Mouse (Mus musculus) naive thymus-derived CD4-positive, alpha-beta T cell, adult 2 months (primary cell): ENCODE measurements around the gene Farsa.
"Not testable (repeated sequence)": the region's sequence is repeated elsewhere in the genome, so short reads cannot be mapped to it uniquely, and the experiment has no call there.

Source experiments
- DNase-seq: peaks from one replicate; pipeline ENCODE4 v3.0.0-alpha.2; 2011; ENCODE audit warnings: low read depth

The Farsa gene

DNA sequence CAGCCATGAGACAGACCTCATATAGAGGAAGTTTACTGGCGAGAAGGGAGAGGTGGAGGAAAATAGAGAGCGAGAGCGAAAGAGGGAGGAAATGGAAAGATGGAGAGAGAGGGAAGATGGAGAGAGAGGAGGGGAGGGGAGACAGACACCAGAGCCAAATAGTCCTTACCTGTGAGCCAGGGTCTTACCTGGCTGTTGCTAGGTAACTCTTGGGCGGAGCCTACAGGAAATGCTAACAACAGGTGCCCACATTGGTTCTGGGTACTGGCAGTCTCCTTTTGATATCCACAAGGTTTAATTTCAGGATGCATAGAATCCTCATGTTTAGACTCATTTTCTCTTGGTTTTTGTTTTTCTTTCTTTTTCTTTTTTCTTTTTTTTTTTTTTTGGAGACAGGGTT lies 16.2 kb downstream of the Farsa start:
- DNase-seq, result peak; percentile 36

DNA sequence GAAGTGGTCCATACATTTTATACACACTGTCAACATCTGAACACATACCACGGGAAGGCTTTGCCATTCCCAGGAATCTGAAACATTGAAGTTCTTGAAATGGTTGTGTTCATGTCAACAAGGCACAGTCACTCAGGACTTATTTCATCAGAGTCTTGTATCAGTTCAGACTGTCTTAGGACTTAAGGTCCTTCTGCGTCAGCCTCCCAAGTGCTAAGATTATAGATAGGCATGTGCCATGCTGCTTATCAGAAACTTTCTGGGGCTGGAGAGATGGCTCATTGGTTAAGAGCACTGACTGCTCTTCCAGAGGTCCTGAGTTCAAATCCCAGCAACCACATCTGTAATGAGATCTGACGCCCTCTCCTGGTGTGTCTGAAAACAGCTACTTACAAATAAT lies 17.6 kb downstream of the Farsa start:
- no peak for DNase-seq

DNA sequence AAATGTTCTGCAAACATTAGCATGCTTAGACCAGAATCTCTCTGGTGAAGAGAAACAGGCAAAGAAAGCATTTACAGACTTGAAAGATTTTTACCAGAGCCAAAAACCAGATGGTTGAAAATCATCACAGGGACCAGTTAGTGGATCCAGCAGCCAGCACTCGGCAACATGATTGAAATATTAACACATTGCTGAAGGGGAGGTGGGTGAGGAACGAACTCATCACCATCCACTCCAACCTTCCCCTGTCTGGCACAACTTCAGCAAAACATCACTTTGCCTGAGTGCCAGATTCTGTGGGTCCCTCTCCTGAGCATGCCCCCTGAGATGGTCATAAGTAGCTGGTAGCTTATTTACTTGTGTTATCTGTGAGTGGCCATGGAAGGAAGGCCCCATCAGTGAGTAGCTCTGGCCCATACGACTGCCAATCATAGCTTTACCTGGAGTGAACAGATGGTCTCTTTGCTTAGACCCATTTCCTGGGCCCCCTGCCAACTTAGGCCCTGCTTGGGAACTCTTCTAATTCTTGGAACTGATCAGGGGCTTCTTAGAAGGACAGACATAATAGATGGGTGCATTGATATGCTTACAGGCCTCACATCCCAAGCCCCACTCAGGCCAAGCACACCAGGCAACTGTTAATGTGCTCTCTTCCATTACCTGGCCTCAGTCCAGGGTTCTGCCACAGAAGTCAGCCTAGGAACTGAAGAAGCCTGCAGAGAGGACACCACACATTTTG lies 20.7 kb downstream of the Farsa start:
- DNase-seq, result no peak

DNA sequence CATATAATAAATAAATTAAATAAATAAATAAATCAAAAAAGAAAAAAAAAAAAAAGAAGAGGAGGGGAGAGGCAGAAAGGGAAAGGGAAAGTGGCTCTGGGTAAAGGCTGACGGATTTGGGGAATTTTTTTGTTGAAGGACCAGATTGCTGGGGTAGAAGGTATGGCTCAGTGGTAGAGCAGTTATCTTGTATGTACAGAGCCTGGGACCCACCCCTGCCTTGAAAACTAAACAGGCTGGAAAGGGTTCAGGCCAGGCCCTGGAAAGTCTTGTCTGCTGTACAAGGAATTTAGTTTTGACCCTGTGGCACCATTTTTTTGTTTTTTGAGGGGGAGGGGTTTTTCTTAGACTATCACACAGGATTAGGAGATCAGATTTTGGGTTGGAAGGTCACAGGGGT lies 22.1 kb downstream of the Farsa start:
- DNase-seq, result no peak

DNA sequence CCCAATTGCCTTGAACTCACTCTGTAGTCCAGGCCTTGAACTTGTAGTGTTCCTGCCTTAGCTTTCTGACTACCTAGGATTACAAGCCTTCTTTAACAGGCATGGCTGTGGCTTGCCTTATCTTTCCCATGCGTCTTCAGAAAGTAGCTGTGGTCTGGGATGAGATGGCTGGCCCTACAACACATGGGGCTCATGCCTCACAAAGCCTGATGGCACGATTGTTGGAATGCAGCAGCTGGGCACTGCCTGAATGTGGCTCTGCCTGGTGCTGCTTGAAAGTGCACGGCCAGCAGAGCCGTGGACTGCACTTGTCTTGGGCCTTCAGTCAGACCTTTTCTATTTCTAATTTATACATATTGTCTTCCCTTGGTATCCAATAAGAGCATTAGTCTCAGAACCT lies 27.9 kb downstream of the Farsa start:
- DNase-seq, result no peak

DNA sequence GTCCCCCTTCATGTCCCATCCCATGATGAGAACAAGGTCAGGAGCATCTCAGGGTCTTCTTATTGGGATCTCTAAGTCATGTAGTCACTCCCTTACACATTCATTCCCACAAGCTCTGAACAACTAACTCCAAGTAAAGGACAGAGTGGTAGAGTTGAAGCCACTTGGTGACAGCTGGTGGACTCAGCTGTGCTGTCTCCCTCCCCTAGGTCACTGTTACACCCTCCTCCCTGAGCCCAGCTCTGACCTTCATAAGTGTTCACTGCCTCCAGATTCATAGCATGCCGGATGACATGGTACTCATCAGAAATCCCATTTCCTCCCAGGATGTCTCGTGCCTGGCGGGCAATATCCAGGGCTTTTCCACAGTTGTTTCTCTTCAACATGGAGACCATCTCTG lies 31.5 kb downstream of the Farsa start:
- no peak for DNase-seq

DNA sequence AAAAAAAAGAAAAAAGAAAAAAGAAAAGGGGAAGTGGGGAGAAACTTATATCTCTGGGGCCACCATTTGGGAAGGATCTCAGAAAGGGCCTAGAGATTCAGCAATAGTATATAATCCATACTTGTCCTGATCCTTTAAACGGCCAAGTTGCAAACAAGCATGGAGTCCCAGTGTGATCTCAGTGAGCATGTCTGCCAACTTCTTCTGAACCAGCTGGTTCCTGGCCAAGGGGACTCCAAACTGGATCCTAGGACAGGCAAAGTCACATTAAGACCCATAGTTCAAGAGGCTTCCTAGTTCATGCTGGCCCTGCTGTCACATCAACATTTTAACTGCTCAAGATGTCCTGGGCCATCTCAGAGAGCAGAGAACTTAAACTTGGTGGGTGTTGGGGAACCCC lies 32.4 kb downstream of the Farsa start:
- DNase-seq, result no peak

DNA sequence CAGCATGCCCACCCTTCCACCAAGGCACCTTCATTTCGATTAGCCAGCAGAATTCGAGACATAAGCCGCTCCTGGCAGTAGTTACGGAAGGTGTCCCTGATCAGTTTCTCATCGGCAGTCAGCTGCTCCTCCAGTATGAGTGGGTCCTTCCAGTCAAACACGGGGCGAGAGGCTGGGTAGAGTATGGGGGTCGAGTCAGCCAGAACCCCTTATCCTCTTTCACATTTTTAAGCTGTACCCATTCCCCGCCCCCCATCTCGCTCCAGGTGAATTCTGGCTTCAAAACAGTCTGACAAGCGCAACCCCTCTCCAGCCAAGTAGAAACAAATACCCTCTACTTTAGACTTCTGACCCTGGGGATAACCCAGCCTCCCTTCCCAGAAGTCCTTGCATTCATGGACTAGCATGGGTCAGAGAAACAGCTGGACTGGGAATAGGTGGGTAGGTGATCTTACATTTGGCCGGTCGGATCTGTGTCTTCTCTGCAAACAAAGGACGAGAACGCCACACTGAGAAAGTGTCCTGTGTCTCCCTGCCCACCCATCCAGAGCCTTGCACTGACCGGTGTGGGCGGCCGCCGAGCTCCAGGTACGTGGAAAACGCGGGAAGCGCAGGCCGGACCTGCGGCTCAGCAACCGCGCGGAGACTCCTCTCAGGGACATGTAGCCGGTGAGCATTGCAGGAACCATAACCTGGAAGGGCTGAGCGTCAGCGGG lies 36.4 kb downstream of the Farsa start:
- no peak for DNase-seq

DNA sequence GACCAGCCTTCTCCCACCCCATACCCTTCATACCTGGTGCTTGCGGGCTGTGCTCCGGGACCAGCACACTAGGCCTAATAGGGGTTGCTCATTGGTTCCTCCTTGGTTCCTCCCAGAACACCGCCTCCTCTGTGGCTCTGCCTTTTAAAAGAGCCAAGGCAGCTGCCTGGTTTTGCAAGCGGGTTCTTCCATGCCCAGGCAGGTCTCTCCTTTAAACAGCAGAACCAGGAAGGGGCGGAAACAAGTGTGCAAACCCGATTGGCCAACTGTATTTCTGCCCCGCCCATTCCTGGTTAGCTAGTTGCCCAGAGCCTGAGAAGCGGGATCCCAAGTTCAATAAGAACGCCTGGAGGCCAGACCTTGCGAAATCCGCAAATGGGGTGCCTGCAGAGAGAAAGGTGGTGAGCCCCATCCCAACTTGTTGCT lies 36.9 kb downstream of the Farsa start, which contains the start of gene Gcdh:
Gene Gcdh (minus strand): TSS at position 213 of the 426 bp plus-strand sequence.
- peak; percentile 92 for DNase-seq

DNA sequence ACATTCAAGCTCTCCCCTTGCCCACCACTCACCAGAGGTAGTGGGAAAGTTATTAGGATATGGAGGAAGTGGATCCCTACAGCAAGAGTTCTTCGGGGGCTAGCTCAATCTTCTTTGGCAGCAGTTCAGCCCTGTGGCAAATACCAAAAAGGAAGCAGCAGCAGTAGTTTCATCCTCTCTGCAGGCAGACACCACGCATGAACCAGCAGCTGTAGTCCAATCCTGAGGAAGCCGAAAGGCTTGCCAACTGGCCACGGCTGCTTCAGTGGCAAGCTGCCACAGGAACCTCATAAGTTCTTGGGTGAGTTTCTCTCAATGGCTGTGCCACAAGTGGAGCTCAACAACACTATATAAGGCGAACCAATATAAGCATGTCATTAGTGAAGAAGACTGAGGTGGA lies 39.2 kb downstream of the Farsa start:
- no peak for DNase-seq

DNA sequence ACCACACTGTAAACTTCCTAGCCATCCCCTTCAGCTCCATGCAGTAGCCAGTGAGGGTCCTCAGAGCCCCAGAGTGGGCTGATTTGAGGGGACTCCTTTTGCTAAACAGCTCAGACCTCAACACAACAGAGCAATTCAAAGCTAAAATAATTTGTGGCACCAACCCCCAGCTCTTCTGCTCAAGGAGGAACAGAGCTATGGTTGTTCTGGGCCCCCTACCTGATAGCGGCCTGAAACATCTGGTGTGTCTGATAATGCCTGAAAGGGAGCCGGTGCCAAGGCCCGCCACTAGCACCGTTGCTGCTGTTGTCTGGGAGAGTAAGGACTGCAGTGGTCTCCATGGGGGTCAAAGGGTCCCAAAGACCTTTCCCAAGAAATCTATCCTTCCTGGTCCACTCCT lies 44.3 kb downstream of the Farsa start:
- DNase-seq, result no peak

DNA sequence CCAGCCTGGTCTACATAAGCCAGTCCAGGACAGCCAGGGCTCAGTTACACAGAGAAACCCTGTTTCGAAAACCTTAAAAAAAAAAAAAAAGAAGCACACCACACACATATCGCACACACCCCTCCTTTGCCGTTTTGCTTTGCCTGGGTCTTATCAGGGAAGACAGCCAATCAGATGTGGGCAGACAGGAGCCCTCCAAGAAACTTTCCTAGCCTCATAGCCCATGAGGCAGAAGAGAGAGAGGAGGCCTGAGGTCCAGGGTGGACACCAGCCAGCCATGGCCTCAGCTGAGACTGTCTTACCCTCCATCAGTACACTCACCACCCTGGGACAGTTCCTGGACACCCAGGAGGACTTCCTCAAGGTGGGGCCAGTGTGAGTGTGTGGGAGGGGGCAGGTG lies 45.0 kb downstream of the Farsa start, which contains the start of gene Klf1:
Gene Klf1 (plus strand): TSS at position 177 of the 400 bp plus-strand sequence.
- DNase-seq, result no peak

DNA sequence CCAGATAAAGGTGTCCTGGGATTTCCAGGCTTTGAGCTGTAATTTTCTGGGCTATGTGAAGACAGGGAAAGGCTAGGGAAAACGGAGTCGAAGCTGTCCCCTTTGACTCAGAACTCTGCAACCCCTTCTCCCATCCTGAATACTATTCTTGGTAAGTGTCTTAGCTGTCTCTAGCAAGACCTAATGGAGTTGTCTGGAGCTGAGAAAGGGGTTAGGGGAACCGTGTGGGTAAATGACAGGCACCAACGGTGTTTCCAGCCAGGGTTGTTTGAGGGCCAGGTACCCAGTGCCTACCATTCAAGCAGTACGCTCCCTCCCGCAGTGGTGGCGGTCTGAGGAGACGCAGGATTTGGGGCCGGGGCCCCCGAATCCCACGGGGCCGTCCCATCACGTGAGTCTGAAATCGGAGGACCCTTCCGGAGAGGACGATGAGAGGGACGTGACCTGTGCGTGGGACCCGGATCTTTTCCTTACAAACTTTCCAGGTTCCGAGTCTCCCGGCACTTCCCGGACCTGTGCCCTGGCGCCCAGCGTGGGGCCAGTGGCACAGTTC lies 45.7 kb downstream of the Farsa start:
- DNase-seq, result no peak

DNA sequence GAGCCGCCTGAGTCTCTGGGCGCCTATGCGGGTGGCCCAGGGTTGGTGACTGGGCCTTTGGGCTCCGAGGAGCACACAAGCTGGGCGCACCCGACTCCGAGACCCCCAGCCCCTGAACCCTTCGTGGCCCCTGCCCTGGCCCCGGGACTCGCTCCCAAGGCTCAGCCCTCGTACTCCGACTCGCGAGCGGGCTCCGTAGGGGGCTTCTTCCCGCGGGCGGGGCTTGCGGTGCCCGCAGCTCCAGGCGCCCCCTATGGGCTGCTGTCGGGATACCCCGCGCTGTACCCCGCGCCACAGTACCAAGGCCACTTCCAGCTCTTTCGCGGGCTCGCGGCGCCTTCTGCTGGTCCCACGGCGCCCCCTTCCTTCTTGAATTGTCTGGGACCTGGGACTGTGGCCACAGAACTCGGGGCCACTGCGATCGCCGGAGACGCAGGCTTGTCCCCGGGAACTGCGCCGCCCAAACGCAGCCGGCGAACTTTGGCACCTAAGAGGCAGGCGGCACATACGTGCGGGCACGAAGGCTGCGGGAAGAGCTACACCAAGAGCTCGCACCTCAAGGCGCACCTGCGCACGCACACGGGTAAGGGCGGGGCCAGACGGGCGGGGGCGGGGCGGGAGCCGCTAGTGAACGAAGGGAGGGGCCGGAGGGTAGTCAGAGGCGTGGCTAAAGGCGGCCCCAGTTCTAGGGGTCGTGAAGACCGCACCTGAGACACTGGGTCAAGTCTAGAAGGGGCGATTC lies 46.3 kb downstream of the Farsa start:
- peak; percentile 93 for DNase-seq

DNA sequence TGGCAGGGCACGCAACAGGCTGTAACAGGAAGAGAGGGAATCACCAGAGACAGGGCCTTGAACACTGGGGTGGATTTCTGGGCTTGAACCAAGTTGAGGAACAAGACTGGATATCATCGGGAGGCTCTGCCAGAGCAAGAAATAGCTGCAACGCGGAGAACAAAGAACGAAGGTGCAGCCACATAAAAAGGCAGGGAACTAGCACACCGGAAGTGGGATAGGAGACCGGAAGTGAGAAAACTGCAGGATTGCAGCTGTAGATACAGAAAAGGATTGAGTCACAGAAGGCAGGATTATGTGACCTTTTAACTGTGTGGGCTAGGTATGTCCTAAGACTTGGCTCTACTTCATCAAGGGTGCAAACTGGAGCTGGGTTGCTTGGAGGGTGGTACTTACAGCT lies 47.6 kb downstream of the Farsa start:
- no peak for DNase-seq

DNA sequence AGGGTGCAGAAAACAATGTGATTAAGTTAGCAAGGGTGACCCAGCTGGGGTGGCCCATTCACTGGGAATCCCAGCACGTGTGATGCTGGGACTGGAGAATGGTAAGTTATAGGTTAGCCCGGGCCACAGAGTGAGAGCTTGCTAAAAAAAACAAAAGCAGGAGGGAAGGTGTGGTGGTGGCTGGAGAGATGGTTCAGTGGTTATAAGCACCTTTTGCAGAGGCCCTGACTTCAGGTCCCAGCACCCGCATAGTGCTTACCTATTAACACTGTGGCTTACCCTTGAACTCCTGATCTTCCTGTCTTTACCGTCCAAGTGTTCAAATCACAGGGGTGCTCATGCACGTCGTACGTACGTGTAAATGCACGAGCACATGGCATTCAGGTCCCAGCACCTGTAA lies 50.2 kb downstream of the Farsa start:
- DNase-seq, result no peak

DNA sequence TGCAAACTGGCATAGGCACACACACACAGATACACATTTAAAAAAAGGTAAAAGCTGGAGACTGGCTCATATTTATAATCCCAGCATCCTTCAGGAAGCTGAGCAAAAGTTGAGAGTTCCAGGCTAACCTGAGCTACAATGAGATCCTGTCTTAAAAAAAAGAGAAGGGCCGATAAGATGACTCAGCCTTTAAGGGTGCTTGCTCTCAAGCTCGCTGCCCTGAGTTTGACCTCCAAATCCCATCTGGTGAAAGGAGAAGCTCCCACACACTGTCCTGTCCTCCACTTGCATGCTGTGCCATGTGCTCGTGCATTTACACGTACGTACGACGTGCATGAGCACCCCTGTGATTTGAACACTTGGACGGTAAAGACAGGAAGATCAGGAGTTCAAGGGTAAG lies 50.7 kb downstream of the Farsa start:
- no peak for DNase-seq

DNA sequence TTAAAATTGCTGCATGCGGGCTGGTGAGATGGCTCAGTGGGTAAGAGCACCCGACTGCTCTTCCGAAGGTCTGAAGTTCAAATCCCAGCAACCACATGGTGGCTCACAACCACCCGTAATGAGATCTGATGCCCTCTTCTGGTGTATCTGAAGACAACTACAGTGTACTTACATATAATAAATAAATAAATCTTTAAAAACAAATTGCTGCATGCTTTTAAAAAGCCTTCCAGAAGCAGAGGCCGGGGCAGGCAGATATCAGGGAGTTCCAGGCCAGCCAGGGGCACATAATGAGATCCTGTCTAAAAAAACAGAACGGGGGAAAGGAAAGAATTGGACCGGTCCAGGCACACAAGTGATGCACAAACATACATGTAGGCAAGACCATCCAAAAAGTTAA lies 51.2 kb downstream of the Farsa start:
- DNase-seq, result not testable (repeated sequence)

DNA sequence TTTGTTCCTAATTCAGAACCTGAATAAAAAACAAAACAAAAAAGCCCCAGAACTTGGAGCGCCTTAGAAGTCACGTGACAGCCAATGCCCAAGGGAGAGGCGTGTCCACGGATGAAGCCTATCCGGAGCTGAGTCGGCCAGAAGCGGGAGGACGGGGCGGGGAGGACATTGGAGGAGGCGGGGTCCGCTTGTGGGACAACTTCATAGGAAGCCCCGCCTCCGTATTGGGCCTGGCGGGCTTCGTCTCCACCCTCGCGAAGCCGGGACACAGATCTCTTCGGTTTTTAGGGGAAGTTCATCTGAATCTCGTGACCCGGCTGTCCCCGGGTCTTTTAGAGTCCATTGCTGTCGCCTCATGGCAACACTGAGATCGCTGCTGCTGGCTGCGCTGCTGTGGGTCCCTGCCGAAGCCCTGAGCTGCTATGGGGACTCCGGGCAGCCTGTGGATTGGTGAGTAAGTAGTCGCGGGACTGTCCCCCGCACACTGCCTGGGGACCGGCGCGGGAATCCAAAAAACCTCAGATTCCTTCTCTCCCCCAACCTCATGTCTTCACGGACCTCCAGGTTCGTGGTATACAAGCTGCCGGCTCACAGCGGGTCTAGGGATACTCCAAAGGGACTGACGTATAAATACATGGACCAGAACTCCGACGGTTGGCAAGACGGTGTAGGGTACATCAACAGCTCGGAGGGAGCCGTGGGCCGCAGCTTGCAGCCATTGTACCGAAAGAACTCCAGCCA lies 51.8 kb downstream of the Farsa start, which contains the start of gene Dnase2a:
Gene Dnase2a (plus strand): TSS at position 140 of the 741 bp plus-strand sequence.
- peak; percentile 93 for DNase-seq

DNA sequence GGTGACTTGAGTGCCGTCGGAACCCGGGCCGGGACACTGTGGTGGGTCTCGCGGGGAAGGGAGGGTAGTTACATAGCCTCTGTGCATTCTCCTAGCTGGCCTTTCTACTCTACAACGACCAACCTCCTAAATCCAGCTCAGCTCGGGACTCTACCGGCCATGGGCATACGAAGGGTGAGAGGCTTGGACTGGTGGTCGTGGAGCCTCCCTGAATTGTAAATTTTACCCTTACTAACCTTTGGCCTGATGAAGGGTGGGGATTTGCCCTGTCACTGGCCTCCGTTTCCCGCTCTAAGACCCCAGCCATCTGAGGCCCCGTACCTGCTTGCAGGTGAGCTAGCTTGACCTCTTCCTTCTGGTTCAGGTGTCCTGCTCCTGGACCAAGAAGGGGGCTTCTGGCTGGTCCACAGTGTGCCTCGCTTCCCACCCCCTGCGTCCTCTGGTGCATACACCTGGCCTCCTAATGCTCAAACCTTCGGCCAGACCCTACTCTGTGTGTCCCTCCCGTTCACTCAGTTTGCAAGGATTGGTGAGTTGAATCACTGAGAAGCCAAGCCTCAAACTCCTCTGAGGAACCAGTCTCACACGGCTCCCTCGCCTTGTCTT lies 52.5 kb downstream of the Farsa start:
- no peak for DNase-seq

DNA sequence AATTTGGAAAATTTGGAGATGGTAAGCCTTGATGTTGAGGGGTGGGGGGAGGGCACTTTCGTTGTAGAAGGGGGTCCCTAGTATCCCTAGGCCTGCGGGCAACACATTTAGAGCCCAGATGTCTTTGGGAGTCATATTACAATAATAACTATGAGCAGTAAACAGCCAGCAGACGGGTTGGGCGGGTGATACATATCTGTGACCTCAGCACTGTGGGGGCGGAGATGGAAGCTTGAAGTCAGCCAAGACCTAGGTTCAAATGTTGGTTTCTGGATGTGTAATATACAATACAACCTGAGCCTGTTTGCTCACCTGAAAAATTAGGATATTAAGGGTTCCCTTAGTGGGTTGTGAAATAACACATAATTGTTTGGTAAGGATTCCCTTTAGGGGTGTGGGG lies 53.2 kb downstream of the Farsa start:
- DNase-seq, result no peak
